Mouse (Mus musculus): ENCODE results near the gene Kcnk16. TPM values are rescaled to one million over a fixed set of nuclear protein-coding genes. Genes with fewer than 3 reads are reported as not detected.

Gene Kcnk16
- total and polyA plus RNA-seq, 3 experiments: not detected

DNA sequence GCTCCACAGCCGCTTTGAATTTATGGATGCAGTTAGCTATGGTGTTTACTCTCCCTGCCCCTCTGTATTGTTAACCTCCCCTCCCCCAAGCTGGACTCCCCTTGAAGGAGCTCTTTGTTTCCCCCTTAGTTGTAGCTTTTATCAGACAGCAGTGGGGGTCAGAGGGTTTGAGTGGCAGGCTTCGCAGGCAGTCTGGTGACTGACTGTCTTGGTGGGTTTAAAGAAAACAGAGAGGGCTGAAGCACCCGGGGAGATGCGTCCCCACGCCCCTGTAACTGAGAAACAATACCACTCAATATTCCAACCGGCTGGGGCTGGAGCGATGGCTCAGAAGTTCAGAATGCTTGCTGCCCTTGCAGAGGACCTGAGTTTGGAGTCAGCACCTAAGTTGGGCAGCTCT, 47.9 kb downstream of the Kcnk16 start:
- no peaks in the 10 kb centered on the region for H3K36me3 ChIP-seq (ENCODE audit: control insufficient read depth in 1 of 2, insufficient read depth in 2 of 2, low read length in 2 of 2)
- no peaks in the 10 kb centered on the region for H3K9me3 ChIP-seq (replicated peaks; ENCODE audit: insufficient read depth, low read length)
- no peak overlapping the region for H3K9ac ChIP-seq (ENCODE audit: control insufficient read depth, low read depth, low read length, poor library complexity, severe bottlenecking)
- DNase-seq (ENCODE audit: low read depth, low spot score): no peak
- TF ChIP-seq CTCF (IDR thresholded peaks at IDR 0.05 in 2 of 3, conservative IDR thresholded peaks at IDR 0.05 in 1 of 3; ENCODE audit: control insufficient read depth in 1 of 3, insufficient read depth in 1 of 3, low read depth in 2 of 3, low read length in 3 of 3, poor library complexity in 1 of 3, severe bottlenecking in 1 of 3): no peak
- no peak for TF ChIP-seq KAT2A (conservative IDR thresholded peaks at IDR 0.05; ENCODE audit: low read depth, low read length)
- no peak for TF ChIP-seq UBTF (IDR thresholded peaks at IDR 0.05; ENCODE audit: borderline replicate concordance, insufficient read depth, low read depth, low read length)
- no peak for TF ChIP-seq POLR2AphosphoS5 (IDR thresholded peaks at IDR 0.05; ENCODE audit: borderline replicate concordance, low read depth, low read length)
- TF ChIP-seq ZMIZ1 (IDR thresholded peaks at IDR 0.05; ENCODE audit: low read depth, low read length): no peak
- no peak for TF ChIP-seq HCFC1 (IDR thresholded peaks at IDR 0.05; ENCODE audit: low read depth, low read length)
- TF ChIP-seq ZNF384 (IDR thresholded peaks at IDR 0.05; ENCODE audit: low read depth, low read length): no peak
- H3K4me3 ChIP-seq (ENCODE audit: control insufficient read depth in 1 of 2, insufficient read depth in 1 of 2, low read depth in 2 of 2, low read length in 2 of 2): no peak overlapping the region
- H3K79me2 ChIP-seq (ENCODE audit: control insufficient read depth, insufficient read depth, low read length, poor library complexity): no peaks in the 10 kb centered on the region
- peaks cover 0 to 3% of the 10 kb centered on the region in 2 experiments; a peak in 1 of 4 replicates for H3K4me1 ChIP-seq (ENCODE audit: control insufficient read depth in 1 of 2, insufficient read depth in 2 of 2, low read length in 2 of 2)
- H3K27me3 ChIP-seq (ENCODE audit: control insufficient read depth in 1 of 2, insufficient read depth in 2 of 2, low read length in 2 of 2): no peaks in the 10 kb centered on the region; a peak in 1 of 4 replicates
- H3K27ac ChIP-seq (ENCODE audit: control insufficient read depth, low read depth, low read length): no peak overlapping the region

DNA sequence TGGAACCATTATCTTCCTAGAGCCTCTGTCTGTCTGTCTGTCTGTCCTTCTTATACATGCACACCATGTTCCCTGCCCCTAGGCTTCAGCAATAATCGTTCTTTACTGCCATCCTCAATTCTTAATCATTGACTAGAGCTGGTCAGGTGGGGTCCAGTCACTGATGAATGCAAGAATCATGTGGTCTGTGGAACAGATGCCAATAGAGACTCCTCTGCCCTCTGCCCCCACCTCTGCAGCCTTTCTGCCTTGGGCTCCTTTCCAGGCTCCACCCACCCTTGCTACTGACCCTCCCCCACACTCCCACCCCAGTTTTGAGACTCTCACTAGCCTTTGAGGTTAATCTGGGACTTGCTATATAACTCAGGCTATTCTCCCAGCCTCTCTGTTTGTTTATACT, 49.1 kb downstream of the Kcnk16 start:
- Histone ChIP-seq H3K27me3 (ENCODE audit: control insufficient read depth in 1 of 2, insufficient read depth in 2 of 2, low read length in 2 of 2) (peaks cover 0 to 1% of the 10 kb centered on the region in 2 experiments; a peak in 2 of 4 replicates), H3K4me3 (ENCODE audit: control insufficient read depth in 1 of 2, insufficient read depth in 1 of 2, low read depth in 2 of 2, low read length in 2 of 2) (no peak overlapping the region), H3K9ac (ENCODE audit: control insufficient read depth, low read depth, low read length, poor library complexity, severe bottlenecking) (no peak overlapping the region), H3K27ac (ENCODE audit: control insufficient read depth, low read depth, low read length) (no peak overlapping the region), H3K4me1 (ENCODE audit: control insufficient read depth in 1 of 2, insufficient read depth in 2 of 2, low read length in 2 of 2) (peaks cover 0 to 3% of the 10 kb centered on the region in 2 experiments; a peak in 1 of 4 replicates), H3K9me3 (replicated peaks; ENCODE audit: insufficient read depth, low read length) (no peaks in the 10 kb centered on the region), H3K79me2 (ENCODE audit: control insufficient read depth, insufficient read depth, low read length, poor library complexity) (no peaks in the 10 kb centered on the region), H3K36me3 (ENCODE audit: control insufficient read depth in 1 of 2, insufficient read depth in 2 of 2, low read length in 2 of 2) (no peaks in the 10 kb centered on the region)
- DNase-seq (ENCODE audit: low read depth, low spot score): no peak
- TF ChIP-seq ETS1 (IDR thresholded peaks at IDR 0.05; ENCODE audit: low read depth, low read length) (no peak), TBP (IDR thresholded peaks at IDR 0.05; ENCODE audit: low read depth, low read length) (no peak), POLR2AphosphoS2 (IDR thresholded peaks at IDR 0.05; ENCODE audit: low read length) (no peak), BHLHE40 (IDR thresholded peaks at IDR 0.05; ENCODE audit: borderline replicate concordance, low read depth, low read length) (no peak), MXI1 (IDR thresholded peaks at IDR 0.05; ENCODE audit: low read depth, low read length) (no peak), MYC (IDR thresholded peaks at IDR 0.05; ENCODE audit: low read depth, low read length) (no peak), ZMIZ1 (IDR thresholded peaks at IDR 0.05; ENCODE audit: low read depth, low read length) (no peak), POLR2AphosphoS5 (IDR thresholded peaks at IDR 0.05; ENCODE audit: borderline replicate concordance, low read depth, low read length) (no peak)

DNA sequence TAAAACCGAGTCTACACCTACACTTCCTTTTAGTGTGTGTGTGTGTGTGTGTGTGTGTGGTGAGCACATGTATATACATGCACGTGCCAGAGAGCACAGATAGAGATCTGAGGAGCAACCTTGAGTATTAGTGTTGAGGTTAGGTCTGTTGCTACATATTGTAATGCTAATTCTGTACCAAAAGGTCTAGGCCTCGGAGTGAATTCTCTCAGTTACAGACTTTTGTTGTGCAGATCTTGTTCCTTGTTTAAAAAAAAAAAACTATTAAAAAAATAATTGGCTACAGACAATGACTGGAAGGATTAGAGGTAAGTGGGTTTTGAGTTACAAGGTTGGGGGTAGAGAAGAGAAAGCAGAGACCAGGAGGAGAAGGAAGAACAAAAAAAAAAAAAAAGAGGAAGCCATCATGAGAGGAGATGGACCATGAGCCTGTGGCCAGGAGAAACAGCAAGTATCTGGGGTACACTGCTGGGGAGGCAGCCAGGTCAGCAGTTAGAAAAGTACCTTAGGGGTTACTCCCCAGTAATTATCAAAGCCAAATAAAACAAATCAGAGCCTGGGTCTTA, 51.6 kb downstream of the Kcnk16 start:
- DNase-seq (ENCODE audit: low read depth, low spot score): no peak
- no peak overlapping the region for H3K27ac ChIP-seq (ENCODE audit: control insufficient read depth, low read depth, low read length)

More for the DNA sequence above, 51.6 kb downstream of the Kcnk16 start:
- Histone ChIP-seq H3K79me2 (ENCODE audit: control insufficient read depth, insufficient read depth, low read length, poor library complexity) (no peaks in the 10 kb centered on the region), H3K36me3 (ENCODE audit: control insufficient read depth in 1 of 2, insufficient read depth in 2 of 2, low read length in 2 of 2) (no peaks in the 10 kb centered on the region; a peak in 1 of 4 replicates), H3K4me1 (ENCODE audit: control insufficient read depth in 1 of 2, insufficient read depth in 2 of 2, low read length in 2 of 2) (peaks cover 0 to 4% of the 10 kb centered on the region in 2 experiments; a peak in 2 of 4 replicates), H3K4me3 (ENCODE audit: control insufficient read depth in 1 of 2, insufficient read depth in 1 of 2, low read depth in 2 of 2, low read length in 2 of 2) (no peak overlapping the region), H3K27me3 (ENCODE audit: control insufficient read depth in 1 of 2, insufficient read depth in 2 of 2, low read length in 2 of 2) (peaks cover 0 to 1% of the 10 kb centered on the region in 2 experiments; a peak in 2 of 4 replicates), H3K9me3 (replicated peaks; ENCODE audit: insufficient read depth, low read length) (no peaks in the 10 kb centered on the region), H3K9ac (ENCODE audit: control insufficient read depth, low read depth, low read length, poor library complexity, severe bottlenecking) (no peak overlapping the region)
- no peak for TF ChIP-seq USF1 (IDR thresholded peaks at IDR 0.05; ENCODE audit: low read depth, low read length)
- TF ChIP-seq ZNF384 (IDR thresholded peaks at IDR 0.05; ENCODE audit: low read depth, low read length): peak; percentile 62
- TF ChIP-seq E2F4 (IDR thresholded peaks at IDR 0.05; ENCODE audit: borderline replicate concordance, low read depth, low read length): no peak
- TF ChIP-seq BHLHE40 (IDR thresholded peaks at IDR 0.05; ENCODE audit: borderline replicate concordance, low read depth, low read length): peak; percentile 19; the same call in 1 of the 2 replicates
- no peak for TF ChIP-seq POLR2AphosphoS2 (IDR thresholded peaks at IDR 0.05; ENCODE audit: low read length)
